Mouse (Mus musculus) telencephalon, adult 2 months (tissue): ENCODE measurements around the gene Mrps10.
"Not testable (repeated sequence)": the region's sequence is repeated elsewhere in the genome, so short reads cannot be mapped to it uniquely, and the experiment has no call there.

Experiments used
- DNase-seq: peaks from one replicate; pipeline ENCODE4 v3.0.0-alpha.2; 2011; ENCODE audit warnings: low read depth, low spot score

The Mrps10 gene

GRCm38 (mm10) chr17:47368401-47369086 lies at the start of gene Mrps10:
TSS of gene Mrps10 (plus strand) at chr17:47368887.
- DNase-seq = peak; percentile 85

DNA sequence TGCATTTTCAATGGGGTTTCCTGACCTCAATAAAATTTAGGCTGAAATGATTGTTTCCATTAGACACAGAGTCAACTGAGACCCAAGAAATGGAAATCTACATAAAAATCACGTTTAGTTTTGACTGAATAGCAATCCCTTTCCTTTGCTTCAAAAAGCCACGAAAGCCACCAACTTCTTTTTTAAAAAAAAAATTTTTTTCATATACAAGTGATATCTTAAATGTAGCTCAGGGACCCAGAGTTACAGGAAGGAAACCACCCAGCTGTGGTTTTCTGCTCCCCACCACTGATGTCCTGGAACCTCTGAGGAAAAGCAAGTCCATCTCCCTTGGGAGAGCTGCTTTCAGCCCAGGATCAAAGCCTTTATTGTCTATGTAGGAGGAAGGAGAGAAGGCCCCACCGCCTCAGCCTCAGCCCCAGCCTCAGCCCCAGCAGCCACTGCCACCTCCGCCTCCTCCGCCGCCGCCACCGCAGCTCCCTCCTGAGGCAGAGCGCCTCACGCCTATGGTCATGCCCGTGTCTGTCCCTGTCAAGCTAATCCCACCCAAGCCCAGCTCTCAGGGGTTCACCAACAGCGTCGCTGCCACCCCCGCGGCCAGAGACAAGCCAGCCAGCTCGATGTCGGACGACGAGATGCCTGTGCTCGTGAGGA lies 49.6 kb upstream of the Mrps10 start:
- no peak for DNase-seq

GRCm38 (mm10) chr17:47319761-47320160 lies 48.9 kb upstream of the Mrps10 start:
- DNase-seq = no peak

- no peak for DNase-seq
These were observed 46.3 kb upstream of the Mrps10 start for GRCm38 (mm10) chr17:47322128-47322990.

GRCm38 (mm10) chr17:47322991-47323295 lies 45.7 kb upstream of the Mrps10 start:
- no peak for DNase-seq

DNA sequence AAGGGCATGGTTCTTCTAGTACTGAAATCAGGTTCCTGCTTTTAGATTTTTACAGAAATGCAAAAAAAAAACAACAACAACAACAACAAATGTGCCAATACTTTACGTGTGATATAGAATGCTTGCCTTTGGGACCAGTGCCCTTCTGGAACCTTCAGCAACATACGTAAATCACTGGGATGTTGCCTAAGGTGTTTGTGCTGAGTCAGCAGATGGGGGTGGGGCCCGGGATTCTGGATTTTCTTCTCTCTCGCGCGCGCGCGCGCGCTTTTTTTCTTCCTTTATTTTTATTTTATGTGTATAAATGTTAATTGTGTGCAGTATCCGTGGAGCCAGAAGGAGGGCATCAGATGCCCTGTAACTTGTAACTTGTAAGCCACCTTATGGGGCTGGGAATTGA lies 41.1 kb upstream of the Mrps10 start:
- no peak for DNase-seq

DNA sequence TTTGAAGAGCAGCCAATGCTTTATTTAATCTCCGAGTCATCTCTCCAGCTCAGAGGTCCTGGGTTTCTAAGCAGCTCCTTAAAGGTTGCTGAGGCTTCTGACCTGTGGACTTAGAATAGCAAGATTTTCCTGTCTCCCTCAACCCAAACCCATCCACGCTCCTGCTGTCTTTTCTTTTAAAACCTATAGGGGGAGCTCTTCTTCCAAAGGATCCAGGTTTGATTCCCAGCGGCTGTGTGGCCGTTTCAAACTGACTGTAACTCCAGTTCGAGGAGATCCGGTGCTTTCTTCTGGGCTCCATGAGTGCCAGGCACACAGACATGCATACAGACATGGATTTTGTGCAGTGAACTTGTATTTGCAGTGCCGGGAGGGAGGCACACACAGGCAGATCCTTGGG lies 40.7 kb upstream of the Mrps10 start:
- no peak for DNase-seq

DNA sequence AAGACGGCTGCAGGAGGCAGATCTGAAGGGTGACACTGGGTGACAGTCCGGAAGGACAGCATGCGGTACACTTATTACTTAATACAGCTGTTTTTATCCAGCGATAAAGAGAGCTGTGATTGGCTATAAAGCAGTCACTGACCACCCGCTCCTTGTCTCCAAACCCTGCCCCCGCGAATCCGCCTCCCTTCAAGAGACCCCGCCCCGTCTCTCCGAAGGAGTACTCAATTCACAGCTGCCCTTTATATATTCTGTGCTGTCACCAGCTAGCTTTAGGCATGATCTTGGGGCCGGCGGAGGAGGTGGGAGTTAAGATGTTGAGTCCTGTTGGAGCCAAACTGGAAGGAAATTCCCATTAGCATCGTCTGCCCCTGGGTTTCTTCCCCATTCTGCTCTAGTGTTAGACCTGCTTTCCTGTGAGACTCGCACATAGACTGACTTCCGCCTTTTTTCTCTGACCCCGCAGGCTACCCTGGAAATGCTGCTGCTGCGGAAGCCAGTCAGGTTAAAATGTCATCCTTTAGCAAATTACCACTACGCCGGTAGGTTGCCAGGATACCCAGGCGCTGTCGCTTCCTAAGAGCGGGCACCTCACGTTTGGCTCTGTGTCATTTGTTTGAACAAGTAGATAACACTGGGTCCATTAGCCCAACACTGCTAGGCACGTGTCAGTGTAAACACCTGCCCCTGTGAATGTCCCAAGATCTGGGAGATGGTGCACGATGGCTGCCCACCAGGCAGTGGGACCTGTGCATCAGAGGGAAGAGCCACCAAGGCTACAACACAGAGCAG lies 39.9 kb upstream of the Mrps10 start:
- DNase-seq = no peak

DNA sequence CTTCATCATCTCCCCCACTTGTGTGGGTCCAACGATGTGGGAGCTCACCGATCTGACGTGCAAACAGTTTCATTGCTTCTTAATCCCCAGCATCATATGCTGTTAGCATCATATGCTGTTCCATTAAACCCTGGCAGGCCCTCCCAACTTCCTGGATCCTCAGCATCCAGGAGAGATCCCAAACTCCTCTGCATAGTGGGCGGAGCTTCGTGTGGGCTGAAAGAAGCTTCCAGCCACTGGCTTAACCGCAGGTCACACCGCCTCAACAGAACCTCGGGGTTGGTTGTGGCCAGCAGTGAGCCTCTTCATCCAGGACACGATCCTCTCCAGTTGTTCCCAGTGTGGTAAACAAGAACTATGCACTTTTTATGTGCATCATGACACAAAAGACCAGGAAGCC lies 38.1 kb upstream of the Mrps10 start:
- no peak for DNase-seq

DNA sequence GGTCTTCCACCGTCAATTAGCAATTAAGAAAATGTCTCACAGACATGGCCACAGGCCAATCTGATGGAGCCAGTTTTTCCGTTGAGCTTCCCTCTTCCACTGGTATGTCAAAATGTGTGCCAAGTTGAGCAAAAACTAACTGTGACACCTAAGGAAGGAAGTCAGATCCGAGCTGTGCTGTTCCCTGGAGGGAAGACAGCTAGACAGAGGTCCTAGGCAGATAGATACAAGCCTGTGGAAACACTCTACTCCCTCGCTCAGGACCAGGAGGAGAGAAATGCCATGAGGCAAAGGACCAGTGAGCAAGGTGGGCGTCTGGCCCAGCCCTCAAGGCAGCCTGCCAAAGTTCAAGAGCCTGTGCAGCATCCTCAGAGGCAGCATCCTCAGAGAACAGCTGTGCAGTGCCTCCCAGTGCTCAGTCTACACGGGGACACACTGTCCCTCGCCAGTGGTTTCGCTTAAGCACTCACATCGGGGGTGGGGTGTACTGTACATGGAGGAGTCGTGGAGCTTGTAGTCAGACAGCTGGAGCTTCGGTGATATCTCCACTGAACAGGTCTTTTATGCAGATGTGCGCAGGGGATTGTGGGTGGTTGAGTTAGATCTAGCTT lies 36.6 kb upstream of the Mrps10 start:
- no peak for DNase-seq

GRCm38 (mm10) chr17:47332664-47333063 lies 36.0 kb upstream of the Mrps10 start:
- DNase-seq = not testable (repeated sequence)

- no peak for DNase-seq
These were observed 35.3 kb upstream of the Mrps10 start for GRCm38 (mm10) chr17:47333409-47333808.

DNA sequence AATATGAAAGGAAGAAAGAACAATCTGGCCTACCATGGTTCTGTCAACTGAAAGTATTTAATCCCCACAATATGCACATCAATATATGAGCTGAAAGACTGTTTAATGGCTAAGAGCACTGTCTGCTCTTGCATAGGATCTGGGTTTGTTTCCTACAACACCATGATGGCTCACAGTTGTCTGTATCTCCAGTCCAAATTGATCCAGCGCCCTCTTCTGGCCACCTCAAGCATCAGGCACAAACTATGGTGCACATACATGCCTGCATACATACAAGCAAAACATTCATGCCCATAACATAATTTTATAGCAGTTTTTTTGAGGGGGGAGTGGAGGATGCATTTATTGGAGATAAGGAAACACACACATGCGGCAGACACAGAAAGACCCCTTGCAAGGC lies 25.6 kb upstream of the Mrps10 start:
- no peak for DNase-seq

DNA sequence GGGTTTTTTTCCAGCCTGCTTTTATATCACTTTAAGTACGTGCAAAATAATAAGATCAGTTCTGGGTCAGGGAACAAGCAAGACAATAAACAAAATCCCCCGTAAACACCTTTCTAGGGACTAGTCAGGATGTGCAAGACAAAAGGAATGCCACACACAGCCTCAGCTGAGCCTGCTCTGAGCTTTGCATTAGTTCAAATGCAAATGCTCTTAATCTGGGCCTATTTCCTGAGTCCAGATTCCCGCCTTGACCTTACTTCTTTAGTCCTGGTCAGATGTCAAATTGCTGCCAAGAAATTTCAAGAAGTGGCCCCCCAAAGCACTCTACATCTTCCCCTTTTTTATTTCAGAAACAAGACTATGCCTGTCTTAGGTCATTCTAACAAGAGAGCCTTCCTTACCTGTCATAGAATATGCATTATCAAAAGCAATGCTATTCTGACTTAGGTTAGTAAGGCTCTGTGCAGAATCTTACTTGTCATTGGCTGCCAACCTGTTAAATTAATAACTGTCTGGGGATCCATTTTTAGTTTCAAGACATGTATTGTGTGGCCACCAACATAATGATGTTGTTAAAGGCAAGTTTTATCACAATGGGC lies 18.9 kb upstream of the Mrps10 start:
- DNase-seq = no peak

DNA sequence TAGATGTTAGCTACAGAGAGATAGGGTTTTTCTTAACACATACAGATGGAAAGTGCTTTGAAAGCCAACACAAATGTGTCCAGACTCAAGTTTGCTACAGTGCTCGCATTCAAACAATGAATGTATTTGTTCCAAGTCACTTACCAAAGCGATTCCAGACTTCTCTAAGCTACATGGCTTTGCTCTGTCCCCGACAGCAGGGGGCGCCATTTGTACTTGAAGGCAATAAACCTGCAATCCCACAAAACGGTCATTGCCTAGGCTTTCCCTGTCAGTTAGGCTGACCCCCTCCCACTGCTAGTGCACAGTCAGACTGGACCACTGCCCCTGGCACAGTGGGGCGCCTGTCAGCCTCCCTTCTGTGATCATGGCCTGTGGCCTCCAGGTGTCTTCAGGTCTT lies 8.7 kb upstream of the Mrps10 start:
- no peak for DNase-seq

GRCm38 (mm10) chr17:47361343-47361742 lies 7.3 kb upstream of the Mrps10 start:
- peak; percentile 10 for DNase-seq

DNA sequence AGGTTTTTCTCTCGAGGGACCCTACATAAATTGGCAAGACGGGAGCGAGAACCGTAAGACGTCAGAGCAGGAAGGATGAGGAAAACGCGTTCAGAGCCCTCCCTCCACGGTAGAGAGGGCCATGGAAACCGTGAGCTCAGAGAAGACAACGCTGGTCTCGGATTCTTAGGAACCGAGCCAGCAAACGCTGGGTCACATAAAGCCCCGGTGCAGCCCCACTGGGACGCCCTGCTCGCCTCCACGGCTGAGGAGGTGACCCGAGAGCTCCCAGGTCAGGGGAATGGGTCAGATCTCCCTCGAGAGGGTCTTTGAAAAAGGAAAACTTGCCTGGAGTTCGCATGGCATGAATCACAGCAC lies 378 bp downstream of the Mrps10 start:
- no peak for DNase-seq

DNA sequence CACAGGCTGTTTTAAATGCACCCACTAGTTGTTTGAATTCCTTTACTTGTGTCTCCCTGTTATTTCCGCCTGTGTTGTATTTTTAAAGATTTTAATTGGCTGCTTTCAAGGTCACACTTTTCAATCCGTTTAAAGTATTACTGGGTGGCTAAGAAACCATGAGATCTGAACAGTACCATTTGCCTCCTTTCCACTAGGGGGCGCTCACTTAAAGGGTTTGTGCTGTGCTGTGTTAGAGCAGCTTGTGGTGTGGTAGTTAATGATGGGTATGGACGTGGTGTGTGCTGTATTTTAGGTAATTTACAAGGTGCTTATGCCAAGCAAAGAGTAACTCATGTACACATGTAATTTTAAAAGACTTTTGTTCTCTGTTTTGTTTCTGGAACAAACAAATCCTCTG lies 2.8 kb downstream of the Mrps10 start:
- peak; percentile 42 for DNase-seq

DNA sequence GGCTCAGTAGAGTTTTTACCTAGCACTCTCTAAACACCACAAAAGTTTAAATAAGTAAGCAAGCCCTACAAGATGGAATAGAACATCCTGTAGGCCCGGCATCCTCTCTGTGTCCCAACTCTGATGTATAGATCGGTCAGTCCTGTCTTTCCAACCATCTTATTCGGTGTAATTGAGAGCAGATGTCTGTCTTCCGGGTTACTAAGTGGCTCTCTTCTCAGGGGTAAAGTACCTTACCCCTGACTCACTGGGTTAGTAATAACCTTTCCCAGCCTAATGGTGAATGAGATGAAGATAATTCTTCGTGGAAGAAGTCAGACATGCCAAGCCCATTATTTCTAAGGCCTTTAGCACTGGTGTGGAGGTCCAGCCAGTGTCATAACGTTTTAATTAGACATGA lies 5.3 kb downstream of the Mrps10 start:
- DNase-seq = no peak

GRCm38 (mm10) chr17:47376779-47377280 lies 8.1 kb downstream of the Mrps10 start:
- no peak for DNase-seq

DNA sequence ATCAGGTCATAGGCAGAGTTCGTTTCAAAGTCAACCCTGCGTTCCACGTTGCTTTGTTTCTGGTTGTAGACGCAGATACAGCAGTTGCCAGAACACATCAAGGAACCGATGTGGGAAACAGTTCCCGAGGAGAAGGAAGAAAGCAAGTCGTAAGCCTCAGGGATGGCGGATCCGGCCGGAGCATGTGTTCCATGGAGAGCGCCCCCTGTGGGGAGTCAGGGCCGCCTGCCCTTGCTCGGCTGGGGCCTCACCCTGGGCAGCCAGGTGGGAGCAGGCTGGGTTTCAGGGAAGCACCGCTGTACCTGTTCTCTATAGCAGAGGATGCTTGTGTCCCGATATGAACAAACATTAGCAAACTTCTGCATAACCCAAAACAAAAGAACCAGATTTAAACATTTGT lies 9.4 kb downstream of the Mrps10 start:
- DNase-seq = no peak
